Mouse (Mus musculus): ENCODE data around the gene Rad51b.
A peak's percentile ranks its signal among the peaks of the same experiment; 100 is the strongest.

The Rad51b gene

DNA sequence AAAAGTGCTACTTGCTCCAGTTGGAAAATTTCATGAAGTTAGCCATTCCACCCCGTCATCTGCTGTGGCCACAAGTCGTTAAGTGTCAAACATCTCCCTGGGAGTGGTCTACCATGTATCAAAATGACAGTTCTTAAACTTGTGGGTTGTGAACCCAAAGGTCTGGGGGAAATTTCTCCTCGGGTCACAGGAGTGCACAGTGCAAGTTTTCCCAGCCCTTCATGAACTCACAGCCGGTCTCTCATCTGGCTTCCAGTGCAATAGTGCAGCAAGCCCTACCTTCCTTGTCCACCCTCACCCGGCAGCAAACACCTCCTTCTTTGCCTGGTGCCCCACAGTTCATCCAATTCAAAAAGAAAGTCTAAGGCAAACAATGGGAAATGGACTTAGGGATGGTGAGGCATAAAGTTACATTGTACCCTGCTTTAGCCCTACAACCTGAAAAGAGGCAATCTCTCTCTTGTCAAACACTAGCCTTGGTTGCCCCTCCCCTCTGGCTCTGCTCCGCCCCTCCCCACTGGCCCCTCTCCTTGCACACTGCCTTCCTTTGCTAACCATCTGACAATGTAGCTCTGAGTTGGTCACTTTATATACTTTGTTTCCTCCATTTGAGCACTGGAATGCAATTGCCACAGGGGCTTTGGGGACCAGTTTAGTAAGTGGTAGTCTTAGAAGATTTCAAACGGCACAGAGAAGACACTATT is 390.8 kb downstream of the Rad51b start:
- no peak for DNase-seq (ENCODE audit: low spot score)

- no peak for DNase-seq (ENCODE audit: low spot score)
Observed at GRCm38 (mm10) chr12:79689299-79689698, 392.2 kb downstream of the Rad51b start.

- DNase-seq (ENCODE audit: low spot score): no peak
Observed at GRCm38 (mm10) chr12:79691929-79692862, 395.1 kb downstream of the Rad51b start.

DNA sequence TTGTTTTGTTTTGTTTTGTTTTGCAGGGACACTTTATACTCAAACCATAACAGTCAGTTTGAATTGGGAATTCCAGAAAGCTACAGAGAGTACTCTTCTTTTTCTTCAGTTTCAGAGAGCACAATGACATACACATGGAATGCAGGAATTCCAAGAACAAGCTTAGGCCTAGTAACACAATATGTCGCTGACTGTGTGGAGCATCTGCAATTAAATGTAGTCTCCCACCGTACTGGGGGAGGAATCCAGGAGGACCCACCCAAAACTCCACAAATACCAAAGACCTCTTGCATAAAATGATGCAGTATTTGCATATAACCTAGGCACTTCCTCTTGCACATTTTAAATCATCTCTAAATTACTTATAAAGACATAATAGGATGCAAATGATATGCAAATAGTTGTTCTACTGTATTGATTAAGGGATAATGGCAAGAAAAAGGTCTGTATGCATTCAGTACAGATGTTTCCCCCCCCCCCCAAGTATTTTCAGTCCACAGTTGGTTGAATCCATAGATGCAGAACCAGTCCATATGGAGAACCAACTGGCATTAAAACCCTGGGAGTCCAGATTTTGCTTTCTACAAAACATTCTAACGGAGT is 398.9 kb downstream of the Rad51b start:
- no peak for DNase-seq (ENCODE audit: low spot score)

- no peak for DNase-seq (ENCODE audit: low spot score)
Observed at GRCm38 (mm10) chr12:79703555-79703954, 406.5 kb downstream of the Rad51b start.

DNA sequence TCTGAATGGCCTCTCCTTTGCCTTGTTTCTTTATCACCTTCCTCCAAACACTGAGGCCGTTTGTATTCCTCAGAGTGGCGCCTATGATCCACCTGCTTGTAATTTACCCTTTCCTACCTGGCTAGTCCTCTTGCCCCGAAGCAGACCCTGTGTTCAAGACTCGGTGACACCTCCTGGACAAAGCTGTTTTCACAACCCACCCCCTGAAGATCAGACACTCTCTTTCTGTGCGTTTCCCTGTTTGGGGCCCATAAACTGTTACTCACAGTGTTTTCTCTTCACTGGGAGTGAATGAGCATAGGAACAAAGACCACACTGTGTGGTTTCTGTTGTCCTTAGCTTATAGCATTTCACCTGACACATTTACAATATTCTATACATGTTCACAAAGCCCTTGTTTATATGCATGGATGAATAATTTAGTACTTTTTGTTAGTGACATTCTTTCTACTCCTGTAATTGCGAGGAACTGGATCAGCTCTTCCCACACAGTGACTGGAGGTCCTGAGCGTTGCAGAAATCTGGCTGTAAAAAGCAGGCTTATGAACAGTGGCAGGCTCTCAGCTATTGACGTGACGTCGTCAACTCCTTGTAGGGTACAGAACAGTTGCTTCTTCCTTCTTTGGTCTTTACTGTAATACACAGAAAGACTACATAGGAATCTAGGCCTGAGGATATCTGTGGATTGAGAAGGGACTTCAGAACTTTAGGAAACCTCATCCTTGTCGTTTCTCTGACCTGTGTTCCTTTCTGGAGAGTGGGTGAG is 408.6 kb downstream of the Rad51b start:
- no peak for DNase-seq (ENCODE audit: low spot score)

DNA sequence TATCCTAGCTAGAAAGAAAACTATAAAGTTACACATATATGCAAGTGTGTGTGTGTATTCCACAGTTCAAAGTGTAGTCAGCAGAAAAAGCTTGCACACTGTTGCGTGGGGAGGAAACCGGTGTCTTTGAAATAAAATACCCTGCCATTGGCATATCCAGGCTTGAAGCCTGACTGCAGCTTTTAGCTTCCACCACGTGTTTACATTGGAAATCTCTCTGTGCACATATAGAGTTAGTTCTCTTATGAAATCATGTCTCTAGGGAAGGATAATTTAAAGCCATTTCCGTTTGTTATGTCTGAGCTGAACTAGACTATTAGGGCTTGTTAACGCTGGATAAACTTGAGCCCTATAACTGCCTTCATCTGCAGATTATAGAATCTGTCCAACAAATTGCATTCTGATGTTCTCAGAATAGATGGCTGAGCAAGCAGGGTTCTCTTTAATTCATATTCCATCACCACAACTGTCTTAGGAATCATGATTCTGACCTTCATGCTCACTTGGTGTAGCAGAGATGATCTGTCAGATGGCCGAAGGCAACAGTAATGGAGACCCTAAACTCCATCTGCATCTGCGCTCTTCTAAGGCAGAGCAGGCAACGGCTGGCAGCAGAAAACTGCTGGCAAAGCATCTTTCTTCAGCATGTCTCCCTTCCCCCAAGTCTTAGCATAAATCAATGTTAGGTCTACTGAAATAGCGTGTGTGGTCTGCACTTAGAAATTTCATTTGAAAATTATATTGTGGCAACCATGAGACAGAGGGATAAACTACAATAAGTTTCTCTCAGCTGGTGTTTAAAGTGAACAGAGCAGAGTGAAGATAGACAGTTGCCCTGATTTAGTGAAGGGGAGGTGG is 410.7 kb downstream of the Rad51b start:
- no peak for DNase-seq (ENCODE audit: low spot score)

DNA sequence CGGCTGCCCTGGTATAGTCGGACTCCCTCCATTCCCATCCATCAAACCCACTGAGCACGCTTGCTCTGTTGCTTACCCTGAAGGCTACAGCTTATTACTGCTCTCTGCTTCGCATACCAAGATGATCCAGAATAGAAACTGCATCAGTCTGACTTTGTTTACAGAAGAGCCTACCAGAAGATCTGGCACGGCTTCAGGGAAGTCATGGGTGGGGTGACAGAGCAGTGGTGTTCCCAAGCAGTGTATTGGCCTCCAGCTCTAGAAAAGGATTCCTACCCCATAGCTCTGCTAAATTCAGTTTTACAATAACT is 411.3 kb downstream of the Rad51b start:
- DNase-seq (ENCODE audit: low spot score): peak; percentile 79

DNA sequence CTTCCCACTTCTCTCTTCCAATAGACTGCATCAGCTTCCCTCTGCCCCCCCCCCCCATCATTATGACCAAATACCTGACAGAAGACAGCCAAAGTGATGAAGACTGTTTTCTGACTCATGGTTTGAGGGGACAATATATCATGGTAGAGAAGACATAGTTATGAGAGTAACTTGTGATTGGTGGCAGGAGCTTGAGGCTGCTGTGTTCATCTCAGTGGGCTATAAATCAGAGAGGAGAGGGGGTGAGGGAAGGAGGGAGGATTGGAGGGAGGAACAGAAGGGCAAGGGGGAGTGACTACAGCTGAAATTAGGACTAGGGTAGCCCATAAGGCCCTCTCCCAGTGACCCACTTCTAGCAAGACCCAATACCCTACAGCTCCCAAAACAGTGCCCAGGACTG is 416.2 kb downstream of the Rad51b start:
- no peak for DNase-seq (ENCODE audit: low spot score)

DNA sequence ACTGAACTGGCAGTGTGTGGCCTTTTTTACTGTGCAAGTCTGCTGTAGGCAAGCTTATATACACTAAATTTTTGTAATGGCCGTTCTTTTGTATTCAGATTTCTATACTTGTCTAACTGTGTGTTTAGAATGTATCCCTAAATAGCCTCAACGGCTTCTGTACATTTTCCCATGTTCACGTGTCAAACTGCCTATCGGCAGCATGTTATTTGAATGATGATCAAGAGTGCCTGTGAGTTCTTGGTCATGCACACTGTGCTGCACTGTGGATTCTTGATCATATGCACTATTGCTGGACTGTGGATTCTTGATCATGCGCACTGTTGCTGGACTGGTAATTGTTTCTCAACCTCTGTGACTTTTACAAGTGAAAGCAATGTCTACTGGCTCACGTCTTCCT is 417.4 kb downstream of the Rad51b start:
- DNase-seq (ENCODE audit: low spot score): no peak

- peak; percentile 31 for DNase-seq (ENCODE audit: low spot score)
Observed at GRCm38 (mm10) chr12:79715506-79716345, 418.6 kb downstream of the Rad51b start.

DNA sequence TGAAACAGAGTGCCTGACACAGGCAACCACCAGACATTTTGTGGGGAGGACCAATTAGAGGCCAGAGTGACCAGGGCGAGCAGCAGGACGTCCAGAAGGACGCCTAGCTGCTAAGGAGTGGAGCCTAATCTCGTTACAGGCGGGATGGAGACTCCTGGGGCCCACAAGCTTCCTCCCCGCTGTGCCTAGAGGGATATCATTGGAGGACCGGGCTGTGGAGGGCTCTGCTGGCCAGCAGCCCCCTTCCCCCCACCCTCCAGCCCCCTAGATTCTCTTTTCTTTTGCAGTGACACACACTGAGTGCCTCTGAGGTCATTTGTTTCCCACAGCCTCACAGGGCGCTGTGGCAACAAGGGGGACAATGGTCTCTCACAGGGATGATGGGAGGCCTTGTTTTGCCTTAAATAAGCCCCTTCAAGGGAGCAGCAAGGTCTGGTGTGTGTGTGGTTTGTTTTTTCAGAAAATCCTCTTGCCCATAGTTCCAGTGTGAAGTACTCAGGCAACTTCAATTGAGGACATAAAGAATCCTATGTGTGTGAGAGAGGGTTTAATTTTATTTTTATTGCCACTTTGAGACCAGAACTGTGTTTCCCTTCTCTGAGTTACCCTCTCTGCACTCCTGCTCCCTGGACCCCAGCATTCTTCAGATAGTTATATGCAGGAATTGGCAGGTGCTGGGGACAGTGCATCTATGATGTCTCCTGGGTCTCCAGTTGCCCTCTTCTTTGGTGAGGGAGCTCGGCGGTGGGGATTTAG is 422.2 kb downstream of the Rad51b start:
- DNase-seq (ENCODE audit: low spot score): no peak

DNA sequence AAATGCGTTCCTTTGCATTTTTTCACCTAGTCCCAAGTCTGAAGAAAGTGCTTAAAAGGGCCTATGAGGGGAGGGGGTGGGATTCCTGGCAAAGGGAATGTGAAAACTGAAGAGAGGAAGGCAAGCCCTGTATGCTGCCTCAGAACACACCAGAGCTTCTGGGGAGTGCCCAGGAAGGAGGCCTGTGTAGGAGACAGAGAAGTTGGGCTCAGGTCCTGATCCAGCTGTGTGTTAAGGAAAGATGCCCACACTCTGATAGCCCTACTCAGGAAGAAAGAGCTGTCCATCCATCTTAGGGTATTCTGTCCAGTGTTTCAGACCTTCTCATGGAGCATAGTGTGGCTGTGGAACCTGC is 422.7 kb downstream of the Rad51b start:
- no peak for DNase-seq (ENCODE audit: low spot score)

GRCm38 (mm10) chr12:79724875-79725274 is 427.8 kb downstream of the Rad51b start:
- DNase-seq (ENCODE audit: low spot score): no peak

DNA sequence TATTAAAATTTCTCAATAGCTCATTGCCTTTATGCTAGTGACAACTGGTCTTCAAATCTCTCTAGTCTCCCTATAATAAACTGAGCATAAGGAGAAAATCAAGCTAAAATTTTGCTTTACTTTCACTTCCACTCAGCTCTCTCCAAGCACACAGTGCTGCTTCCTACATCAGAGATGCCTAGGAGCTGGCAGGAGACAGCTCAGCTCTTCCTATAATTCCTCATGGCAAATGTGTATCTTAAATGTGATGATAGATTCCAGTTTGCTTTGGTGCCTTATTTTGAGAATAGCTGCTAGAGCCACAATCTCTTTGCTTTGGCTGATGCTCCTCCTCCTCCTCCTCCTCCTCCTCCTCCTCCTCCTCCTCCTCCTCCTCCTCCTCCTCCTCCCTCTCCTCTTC is 428.6 kb downstream of the Rad51b start:
- DNase-seq (ENCODE audit: low spot score): no peak

- no peak for DNase-seq (ENCODE audit: low spot score)
Observed at GRCm38 (mm10) chr12:79726116-79726515, 429.0 kb downstream of the Rad51b start.

- DNase-seq (ENCODE audit: low spot score): no peak
Observed at GRCm38 (mm10) chr12:79726959-79727358, 429.9 kb downstream of the Rad51b start.

DNA sequence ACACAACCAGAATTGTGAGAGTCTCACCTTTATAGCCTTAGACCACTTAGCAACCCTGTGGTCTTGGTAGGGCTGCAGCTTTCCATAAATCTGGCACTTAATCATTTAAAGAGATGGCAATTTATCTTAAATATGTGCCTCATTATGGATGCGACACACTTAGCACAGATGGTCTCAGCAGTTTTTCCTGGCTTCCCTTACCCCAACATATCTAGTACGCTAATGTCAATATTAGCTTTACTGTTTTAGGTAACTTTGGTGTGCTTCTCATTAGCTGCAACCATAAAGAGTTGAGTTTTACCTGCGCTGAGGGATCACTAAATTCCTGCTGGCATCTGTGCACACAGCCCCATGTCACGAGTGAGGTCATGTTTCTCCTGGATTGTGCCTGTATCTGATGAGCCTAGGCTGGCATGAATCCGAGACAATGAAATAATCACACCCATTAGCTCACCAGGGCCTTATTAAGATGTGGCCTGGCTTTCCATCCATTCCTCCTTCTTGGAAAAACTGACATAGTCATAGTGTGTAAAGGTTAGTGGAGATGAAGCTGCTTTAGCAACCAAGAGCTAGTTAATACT is 432.9 kb downstream of the Rad51b start:
- no peak for DNase-seq (ENCODE audit: low spot score)

- DNase-seq (ENCODE audit: low spot score): no peak
Observed at GRCm38 (mm10) chr12:79731905-79732304, 434.8 kb downstream of the Rad51b start.
